Mouse (Mus musculus): ENCODE data around the gene Grk3. TPM values are rescaled to one million over a fixed set of nuclear protein-coding genes. Genes with fewer than 3 reads are reported as not detected.

Grk3 gene
- polyA plus RNA-seq, 2 experiments = 7.5 to 13.1 TPM

GRCm38 (mm10) chr5:113043531-113043930 is 27.9 kb upstream of the Grk3 start:
- no peak for TF ChIP-seq POLR2A (IDR thresholded peaks at IDR 0.05; ENCODE audit: borderline replicate concordance, extremely low read depth, insufficient read depth, insufficient read length)
- Histone ChIP-seq H3K4me2 (replicated peaks; ENCODE audit: low read depth, low read length, severe bottlenecking) (no peak overlapping the region), H3K27ac (replicated peaks; ENCODE audit: low read depth, low read length) (no peak overlapping the region), H3K27me3 (ENCODE audit: control insufficient read depth, insufficient read depth, low read length) (no peaks in the 10 kb centered on the region), H3K9me3 (ENCODE audit: control insufficient read depth, low read length) (no peaks in the 10 kb centered on the region), H3K36me3 (ENCODE audit: control insufficient read depth, insufficient read depth, low read length) (no peaks in the 10 kb centered on the region), H3K9ac (ENCODE audit: low read depth, low read length, severe bottlenecking) (no peak overlapping the region), H3K4me3 (replicated peaks; ENCODE audit: low read length) (no peak overlapping the region), H3K4me1 (ENCODE audit: control insufficient read depth, insufficient read depth, low read length) (no peaks in the 10 kb centered on the region; the same call in 1 of the 2 replicates)
- no peak for DNase-seq (ENCODE audit: low spot score)
- ATAC-seq (ENCODE audit: low FRiP score, low read depth) = no peak
- WGBS = 83% methylated on average over 8 of the region's 8 CpGs

DNA sequence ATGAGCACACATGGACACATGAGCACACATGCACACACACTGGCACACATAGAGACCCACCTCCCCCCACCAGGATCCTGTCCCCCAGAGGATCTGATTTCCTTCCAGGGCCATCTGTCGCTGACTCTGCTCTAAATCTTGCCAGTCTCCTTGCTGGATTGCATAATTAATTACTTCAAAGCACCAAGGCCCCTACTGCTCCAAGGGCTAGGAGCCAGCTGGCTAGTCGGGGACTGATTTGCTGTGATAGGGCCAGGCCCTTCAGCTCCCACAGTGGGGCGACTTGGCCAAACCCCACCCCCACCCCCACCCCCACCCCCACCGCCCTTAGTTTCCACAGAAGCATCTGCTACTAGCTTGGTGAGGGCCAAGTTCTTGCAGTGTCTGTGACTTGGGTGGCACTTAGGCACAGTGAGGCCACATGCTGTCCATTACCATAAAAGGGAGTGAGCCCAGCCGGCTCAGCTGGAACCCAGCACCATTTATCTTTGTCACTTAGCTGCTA is 26.0 kb upstream of the Grk3 start:
- Histone ChIP-seq H3K36me3 (ENCODE audit: control insufficient read depth, insufficient read depth, low read length) (no peaks in the 10 kb centered on the region), H3K9ac (ENCODE audit: low read depth, low read length, severe bottlenecking) (no peak overlapping the region), H3K4me3 (replicated peaks; ENCODE audit: low read length) (no peak overlapping the region), H3K27me3 (ENCODE audit: control insufficient read depth, insufficient read depth, low read length) (no peaks in the 10 kb centered on the region), H3K9me3 (ENCODE audit: control insufficient read depth, low read length) (no peaks in the 10 kb centered on the region), H3K4me1 (ENCODE audit: control insufficient read depth, insufficient read depth, low read length) (no peaks in the 10 kb centered on the region; the same call in 1 of the 2 replicates), H3K4me2 (replicated peaks; ENCODE audit: low read depth, low read length, severe bottlenecking) (no peak overlapping the region), H3K27ac (replicated peaks; ENCODE audit: low read depth, low read length) (no peak overlapping the region)
- TF ChIP-seq POLR2A (IDR thresholded peaks at IDR 0.05; ENCODE audit: borderline replicate concordance, extremely low read depth, insufficient read depth, insufficient read length) = no peak
- peak; percentile 37 for DNase-seq (ENCODE audit: low spot score)
- WGBS = 3% methylated on average over 5 of the region's 5 CpGs
- ATAC-seq (ENCODE audit: low FRiP score, low read depth) = peak; percentile 44; the same call in 1 of the 2 replicates

- no peak for TF ChIP-seq POLR2A (IDR thresholded peaks at IDR 0.05; ENCODE audit: borderline replicate concordance, extremely low read depth, insufficient read depth, insufficient read length)
- no peaks in the 10 kb centered on the region for H3K9me3 ChIP-seq (ENCODE audit: control insufficient read depth, low read length)
- no peaks in the 10 kb centered on the region for H3K36me3 ChIP-seq (ENCODE audit: control insufficient read depth, insufficient read depth, low read length)
- no peak overlapping the region for H3K4me2 ChIP-seq (replicated peaks; ENCODE audit: low read depth, low read length, severe bottlenecking)
- ATAC-seq (ENCODE audit: low FRiP score, low read depth) (no peak), DNase-seq (ENCODE audit: low spot score) (no peak)
- no peaks in the 10 kb centered on the region for H3K27me3 ChIP-seq (ENCODE audit: control insufficient read depth, insufficient read depth, low read length)
- 66% methylated on average over 6 of the region's 6 CpGs for WGBS
- no peak overlapping the region for H3K4me3 ChIP-seq (replicated peaks; ENCODE audit: low read length)
- no peak overlapping the region for H3K27ac ChIP-seq (replicated peaks; ENCODE audit: low read depth, low read length)
- H3K4me1 ChIP-seq (ENCODE audit: control insufficient read depth, insufficient read depth, low read length) = no peaks in the 10 kb centered on the region; the same call in 1 of the 2 replicates
- H3K9ac ChIP-seq (ENCODE audit: low read depth, low read length, severe bottlenecking) = no peak overlapping the region
Measured at GRCm38 (mm10) chr5:113040776-113041175, 25.2 kb upstream of the Grk3 start.

- DNase-seq (ENCODE audit: low spot score) = no peak
- H3K4me3 ChIP-seq (replicated peaks; ENCODE audit: low read length) = no peak overlapping the region
- no peak for TF ChIP-seq POLR2A (IDR thresholded peaks at IDR 0.05; ENCODE audit: borderline replicate concordance, extremely low read depth, insufficient read depth, insufficient read length)
- no peak overlapping the region for H3K27ac ChIP-seq (replicated peaks; ENCODE audit: low read depth, low read length)
- H3K27me3 ChIP-seq (ENCODE audit: control insufficient read depth, insufficient read depth, low read length) = no peaks in the 10 kb centered on the region
- H3K4me1 ChIP-seq (ENCODE audit: control insufficient read depth, insufficient read depth, low read length) = peaks cover 11% of the 10 kb centered on the region
- no peak for ATAC-seq (ENCODE audit: low FRiP score, low read depth)
- H3K36me3 ChIP-seq (ENCODE audit: control insufficient read depth, insufficient read depth, low read length) = no peaks in the 10 kb centered on the region
- H3K4me2 ChIP-seq (replicated peaks; ENCODE audit: low read depth, low read length, severe bottlenecking) = no peak overlapping the region
- H3K9me3 ChIP-seq (ENCODE audit: control insufficient read depth, low read length) = no peaks in the 10 kb centered on the region
- 86% methylated on average over 6 of the region's 6 CpGs for WGBS
- no peak overlapping the region for H3K9ac ChIP-seq (ENCODE audit: low read depth, low read length, severe bottlenecking)
Measured at GRCm38 (mm10) chr5:113038601-113039000, 23.0 kb upstream of the Grk3 start.

- Histone ChIP-seq H3K27ac (replicated peaks; ENCODE audit: low read depth, low read length) (no peak overlapping the region; the same call in 1 of the 2 replicates), H3K4me1 (ENCODE audit: control insufficient read depth, insufficient read depth, low read length) (peaks cover 11% of the 10 kb centered on the region), H3K9me3 (ENCODE audit: control insufficient read depth, low read length) (no peaks in the 10 kb centered on the region), H3K27me3 (ENCODE audit: control insufficient read depth, insufficient read depth, low read length) (no peaks in the 10 kb centered on the region), H3K9ac (ENCODE audit: low read depth, low read length, severe bottlenecking) (no peak overlapping the region), H3K36me3 (ENCODE audit: control insufficient read depth, insufficient read depth, low read length) (no peaks in the 10 kb centered on the region), H3K4me2 (replicated peaks; ENCODE audit: low read depth, low read length, severe bottlenecking) (no peak overlapping the region), H3K4me3 (replicated peaks; ENCODE audit: low read length) (no peak overlapping the region)
- no peak for ATAC-seq (ENCODE audit: low FRiP score, low read depth)
- WGBS = 40% methylated on average over 10 of the region's 10 CpGs
- no peak for TF ChIP-seq POLR2A (IDR thresholded peaks at IDR 0.05; ENCODE audit: borderline replicate concordance, extremely low read depth, insufficient read depth, insufficient read length)
- peak; percentile 56 for DNase-seq (ENCODE audit: low spot score)
Measured at GRCm38 (mm10) chr5:113035094-113036047, 19.8 kb upstream of the Grk3 start.
